Mouse (Mus musculus): ENCODE measurements around the gene Rgs4. TPM values are rescaled to one million over a fixed set of nuclear protein-coding genes. Genes with fewer than 3 reads are reported as not detected.

Rgs4 gene
- under 1 TPM in 1 of 2 experiments, not detected in 1; 0.73 TPM for polyA plus RNA-seq (2017; shearing (Covaris generic))

DNA sequence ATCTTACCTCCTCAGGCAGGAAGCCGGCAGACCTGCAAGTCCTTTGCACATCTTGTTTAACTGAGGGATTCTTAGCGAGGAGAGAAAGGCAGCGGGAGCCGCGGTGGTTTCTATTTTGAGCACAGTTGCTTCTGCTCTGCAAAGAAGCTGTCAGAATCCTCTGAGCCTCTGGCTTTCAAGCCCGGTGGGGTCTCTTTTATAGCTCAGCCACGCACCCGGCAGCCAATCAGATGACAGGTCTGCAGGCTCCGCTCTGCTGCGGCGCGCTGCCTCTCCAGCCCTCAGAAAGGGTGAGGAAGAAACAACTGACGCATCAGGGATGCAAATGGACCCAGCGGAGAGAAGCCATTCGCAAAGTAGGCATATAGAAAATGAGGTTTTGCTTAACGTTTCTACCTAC, at the start of gene Rgs4:
TSS of gene Rgs4 (minus strand) at position 170 of the 400 bp plus-strand sequence.

Other genes starting within 250 kb of the Rgs4 start
- 1 to 10 TPM in 1 of 2 experiments, under 1 TPM in 1; 0.71 to 1.7 TPM for gene Nuf2, start 216.2 kb downstream of the Rgs4 start, polyA plus RNA-seq (2017; shearing (Covaris generic))
- 1 to 10 TPM in 1 of 2 experiments, under 1 TPM in 1; 0.12 to 1.2 TPM for gene Rgs5, start 92.1 kb downstream of the Rgs4 start, polyA plus RNA-seq (2017; shearing (Covaris generic))
- not detected for gene Ccdc190, start 181.0 kb upstream of the Rgs4 start, polyA plus RNA-seq (2017; shearing (Covaris generic))
- 1 to 10 TPM; 5.2 to 6.6 TPM for gene Hsd17b7, start 221.6 kb upstream of the Rgs4 start, polyA plus RNA-seq (2017; shearing (Covaris generic))